Mouse (Mus musculus) forebrain, embryonic 14.5 days (tissue): ENCODE measurements at regions not wholly inside any gene's neighbourhood (a gene's known extent, or its start where the extent isn't known, plus 50 kb on each side); places are given as distances from the start of the nearest gene placed in this dataset.
A peak's percentile ranks its signal among the peaks of the same experiment; 100 is the strongest.

Experiments
- ATAC-seq: fragments of 200-750 bp; cut with Nextera tagmentation; 2 replicates; pipeline ENCODE4 v1.8.0; 2017; ENCODE audit warnings: mild to moderate bottlenecking, moderate library complexity
- DNase-seq: peaks from one replicate; pipeline ENCODE4 v3.0.0-alpha.2; 2015; ENCODE audit warnings: low spot score
- H3K27ac ChIP-seq: fragments of 300-500 bp; sonication (generic); 2 replicates; pipeline ENCODE4 v1.5.1; 2014; ENCODE audit warnings: low read depth, mild to moderate bottlenecking, control low read depth, low read length, moderate library complexity
- H3K27me3 ChIP-seq: fragments of 300-500 bp; sonication (generic); replicated peaks from 2 replicates; pipeline ENCODE4 v1.6.1; 2014; ENCODE audit warnings: low read length, control low read depth, mixed read lengths; ENCODE audit not compliant: control insufficient read depth, insufficient read depth
- H3K36me3 ChIP-seq: fragments of 300-500 bp; sonication (generic); 2 replicates; pipeline ENCODE4 v1.6.1; 2014; ENCODE audit warnings: low read length, control low read depth; ENCODE audit not compliant: control insufficient read depth, insufficient read depth
- H3K4me1 ChIP-seq: fragments of 300-500 bp; sonication (generic); 2 replicates; pipeline ENCODE4 v1.6.1; 2014; ENCODE audit warnings: antibody characterized with exemption, low read length, control low read depth; ENCODE audit not compliant: control insufficient read depth, insufficient read depth
- H3K4me2 ChIP-seq: fragments of 300-500 bp; sonication (generic); 2 replicates; pipeline ENCODE4 v1.6.1; 2014; ENCODE audit warnings: mild to moderate bottlenecking, control low read depth, low read length
- H3K4me3 ChIP-seq: fragments of 300-500 bp; sonication (generic); 2 replicates; pipeline ENCODE4 v1.5.1; 2014; ENCODE audit warnings: low read depth, low read length, control low read depth
- H3K9ac ChIP-seq: fragments of 300-500 bp; sonication (generic); 2 replicates; pipeline ENCODE4 v1.6.1; 2014; ENCODE audit warnings: mild to moderate bottlenecking, low read length, control low read depth, moderate library complexity
- H3K9me3 ChIP-seq: fragments of 300-500 bp; sonication (generic); replicated peaks from 2 replicates; pipeline ENCODE4 v1.6.1; 2016; ENCODE audit warnings: low read length, control low read depth, mixed read lengths; ENCODE audit not compliant: control insufficient read depth
- WGBS: fragments of 180-500 bp; shearing (Covaris S2); extraction: QIAGEN DNeasy Blood & Tissue Kit; methylation state at CpG from one replicate; pipeline ENCODE4 v1.1.7; 2014; 5-methylcytosine and 5-hydroxymethylcytosine counted together

- peaks cover 8% of the 10 kb centered on the region; the same call in 1 of the 2 replicates for H3K4me1 ChIP-seq
- DNase-seq (peak; percentile 58), ATAC-seq (no peak)
- no peaks in the 10 kb centered on the region for H3K9me3 ChIP-seq
- peak overlapping the region; percentile 38 for H3K9ac ChIP-seq
- H3K4me3 ChIP-seq = peak overlapping the region; percentile 16; the same call in 1 of the 2 replicates
- H3K27ac ChIP-seq = peak overlapping the region; percentile 53
- no peaks in the 10 kb centered on the region for H3K27me3 ChIP-seq
- WGBS = 13% methylated on average over 10 of the region's 10 CpGs
- no peaks in the 10 kb centered on the region for H3K36me3 ChIP-seq
- peak overlapping the region; percentile 48 for H3K4me2 ChIP-seq
These were observed 52.7 kb upstream of the Gm21915 start for GRCm38 (mm10) chr9:40617676-40618062.

DNA sequence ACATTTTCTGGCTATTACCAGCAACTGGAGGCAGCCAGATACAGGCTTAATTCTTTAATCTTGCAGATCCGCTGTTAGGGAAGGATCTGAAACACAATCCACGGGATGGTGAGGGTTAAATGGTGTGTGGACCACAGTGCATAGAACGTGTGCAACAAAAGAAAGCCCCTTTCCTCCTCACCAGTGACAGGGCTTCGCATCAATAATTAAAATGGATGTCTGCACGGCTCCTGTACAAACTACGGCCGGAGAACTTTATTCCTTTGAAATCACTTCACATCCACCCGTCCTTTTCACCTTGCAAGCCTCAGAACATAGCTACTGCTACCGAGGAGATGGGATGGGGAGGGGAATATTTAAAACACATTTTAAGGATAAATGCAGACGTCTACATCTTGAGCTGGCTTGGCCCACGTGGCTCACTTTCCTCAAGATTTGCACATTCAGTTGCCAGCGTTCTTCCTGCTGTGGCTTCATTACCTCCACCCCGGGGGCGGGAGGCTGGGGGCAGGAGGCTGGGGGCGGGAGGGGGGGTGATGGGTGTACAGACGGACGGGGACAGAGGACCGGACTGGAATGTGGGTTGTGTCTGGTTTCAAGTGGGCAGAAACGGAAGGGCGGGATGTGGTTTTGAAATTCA is 53.3 kb upstream of the Gm21915 start:
- Histone ChIP-seq H3K9ac (peak overlapping the region; percentile 38), H3K27ac (peak overlapping the region; percentile 53), H3K4me3 (peak overlapping the region; percentile 16; the same call in 1 of the 2 replicates), H3K9me3 (no peaks in the 10 kb centered on the region), H3K4me1 (peaks cover 8% of the 10 kb centered on the region; the same call in 1 of the 2 replicates), H3K36me3 (no peaks in the 10 kb centered on the region), H3K27me3 (no peaks in the 10 kb centered on the region), H3K4me2 (peak overlapping the region; percentile 48)
- WGBS = under 1% methylated on average over 20 of the region's 20 CpGs
- DNase-seq (peak; percentile 75), ATAC-seq (peak; percentile 78)

DNA sequence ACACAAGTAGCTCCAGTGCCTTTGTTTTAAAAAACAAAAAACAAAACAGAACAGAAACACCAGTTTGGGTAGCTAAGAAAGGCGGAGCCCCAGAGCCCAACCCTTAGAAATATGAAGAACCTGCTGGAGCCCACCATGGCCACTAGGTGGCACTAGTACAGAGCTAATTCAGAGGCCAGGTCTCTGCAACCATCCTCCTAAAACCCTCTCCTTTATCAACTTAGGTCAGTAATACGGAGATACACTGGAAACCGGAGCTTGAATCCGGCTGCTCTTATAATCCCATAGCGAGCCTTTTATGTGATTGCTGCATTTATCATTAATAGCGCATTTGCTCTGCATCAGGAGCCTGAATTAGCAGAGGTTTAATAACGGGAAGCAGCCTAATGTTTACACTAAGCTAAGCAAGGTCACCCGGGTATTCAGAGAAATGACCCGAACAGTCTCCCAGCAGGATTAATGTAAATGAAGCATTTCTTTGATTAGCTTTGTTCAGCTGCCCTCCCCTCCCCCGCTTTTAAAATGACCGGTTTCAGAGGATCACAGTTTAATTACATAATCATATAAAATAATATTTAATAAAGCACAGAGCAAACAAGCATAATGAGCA is 53.9 kb upstream of the Gm21915 start:
- Histone ChIP-seq H3K4me1 (peaks cover 8% of the 10 kb centered on the region; the same call in 1 of the 2 replicates), H3K9me3 (no peaks in the 10 kb centered on the region), H3K27ac (peak overlapping the region; percentile 53; the same call in 1 of the 2 replicates), H3K4me3 (peak overlapping the region; percentile 16; the same call in 1 of the 2 replicates), H3K9ac (peak overlapping the region; percentile 38; the same call in 1 of the 2 replicates), H3K36me3 (no peaks in the 10 kb centered on the region), H3K27me3 (no peaks in the 10 kb centered on the region), H3K4me2 (peak overlapping the region; percentile 48)
- WGBS = under 1% methylated on average over 11 of the region's 11 CpGs
- DNase-seq (peak; percentile 94), ATAC-seq (peak; percentile 85)

DNA sequence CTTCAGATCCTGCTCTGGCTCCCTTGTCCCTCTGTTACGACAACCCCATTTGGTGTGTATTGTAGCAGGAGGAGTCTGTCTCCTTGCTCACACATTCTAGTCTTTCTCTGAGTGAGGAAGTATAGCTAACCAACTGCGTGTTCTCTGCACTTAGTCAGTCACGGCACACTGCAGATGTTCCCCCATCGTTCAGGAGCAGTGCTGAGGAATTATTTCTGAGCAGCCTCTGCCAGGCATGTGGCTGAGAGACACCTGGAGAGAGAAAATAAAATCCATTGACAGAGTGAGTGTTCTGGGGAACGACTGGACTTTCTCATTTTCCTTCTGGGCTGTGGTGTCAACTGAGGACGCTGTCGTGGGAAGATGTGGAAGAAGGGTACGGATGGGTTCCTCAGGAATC is 54.5 kb upstream of the Gm21915 start:
- Histone ChIP-seq H3K27me3 (no peaks in the 10 kb centered on the region), H3K36me3 (no peaks in the 10 kb centered on the region), H3K27ac (no peak overlapping the region), H3K9me3 (no peaks in the 10 kb centered on the region), H3K4me2 (no peak overlapping the region), H3K9ac (no peak overlapping the region), H3K4me1 (peaks cover 8% of the 10 kb centered on the region; the same call in 1 of the 2 replicates), H3K4me3 (no peak overlapping the region)
- DNase-seq = no peak
- no peak for ATAC-seq
- WGBS = 28% methylated on average over 8 of the region's 8 CpGs

DNA sequence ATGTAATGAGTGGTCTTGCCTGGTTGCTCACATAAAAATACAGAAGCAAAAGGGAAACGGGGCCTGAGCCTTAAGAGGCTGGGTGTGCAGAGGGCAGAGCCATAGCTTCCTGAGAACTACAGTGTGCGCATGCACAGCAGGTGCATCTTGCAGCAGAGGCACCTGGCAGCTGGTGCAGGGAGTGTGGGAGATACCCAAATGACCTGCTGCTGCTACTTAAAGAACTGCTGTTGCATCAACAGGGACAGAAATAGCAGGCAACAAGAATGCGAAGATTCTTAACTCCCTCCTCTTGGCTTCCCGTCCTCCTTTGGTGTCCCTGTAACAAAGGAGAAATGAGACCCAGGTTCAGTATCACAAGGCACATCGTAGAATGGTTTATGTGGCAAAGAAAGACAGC is 56.3 kb upstream of the Gm21915 start:
- H3K27ac ChIP-seq = no peak overlapping the region
- WGBS = 69% methylated on average over 5 of the region's 5 CpGs
- ATAC-seq (no peak), DNase-seq (no peak)
- no peaks in the 10 kb centered on the region for H3K9me3 ChIP-seq
- no peak overlapping the region for H3K4me2 ChIP-seq
- H3K4me3 ChIP-seq = no peak overlapping the region
- H3K36me3 ChIP-seq = no peaks in the 10 kb centered on the region
- H3K27me3 ChIP-seq = no peaks in the 10 kb centered on the region
- no peak overlapping the region for H3K9ac ChIP-seq
- peaks cover 8% of the 10 kb centered on the region; the same call in 1 of the 2 replicates for H3K4me1 ChIP-seq

- Histone ChIP-seq H3K27ac (no peak overlapping the region), H3K4me1 (peaks cover 8% of the 10 kb centered on the region; the same call in 1 of the 2 replicates), H3K9me3 (no peaks in the 10 kb centered on the region), H3K4me2 (no peak overlapping the region), H3K4me3 (no peak overlapping the region), H3K9ac (no peak overlapping the region), H3K27me3 (no peaks in the 10 kb centered on the region), H3K36me3 (no peaks in the 10 kb centered on the region)
- DNase-seq = no peak
- 82% methylated on average over 4 of the region's 4 CpGs for WGBS
- no peak for ATAC-seq
These were observed 57.2 kb upstream of the Gm21915 start for GRCm38 (mm10) chr9:40613182-40613581.

- H3K4me1 ChIP-seq = peaks cover 7% of the 10 kb centered on the region; the same call in 1 of the 2 replicates
- H3K4me3 ChIP-seq = no peak overlapping the region
- no peaks in the 10 kb centered on the region for H3K36me3 ChIP-seq
- no peaks in the 10 kb centered on the region for H3K27me3 ChIP-seq
- ATAC-seq (no peak), DNase-seq (no peak)
- 92% methylated on average over 1 of the region's 1 CpGs for WGBS
- H3K27ac ChIP-seq = no peak overlapping the region
- H3K9me3 ChIP-seq = no peaks in the 10 kb centered on the region
- no peak overlapping the region for H3K9ac ChIP-seq
- H3K4me2 ChIP-seq = no peak overlapping the region
These were observed 57.7 kb upstream of the Gm21915 start for GRCm38 (mm10) chr9:40612755-40613154.

- Histone ChIP-seq H3K4me2 (no peak overlapping the region), H3K4me1 (0 out of 2 replicates have a peak, but pooled peaks cover 3% of the 10 kb centered on the region), H3K27ac (no peak overlapping the region), H3K27me3 (no peaks in the 10 kb centered on the region), H3K9me3 (no peaks in the 10 kb centered on the region), H3K36me3 (no peaks in the 10 kb centered on the region), H3K4me3 (no peak overlapping the region), H3K9ac (no peak overlapping the region)
- DNase-seq (no peak), ATAC-seq (no peak)
- 93% methylated on average over 4 of the region's 4 CpGs for WGBS
These were observed 58.1 kb upstream of the Gm21915 start for GRCm38 (mm10) chr9:40612312-40612711.

DNA sequence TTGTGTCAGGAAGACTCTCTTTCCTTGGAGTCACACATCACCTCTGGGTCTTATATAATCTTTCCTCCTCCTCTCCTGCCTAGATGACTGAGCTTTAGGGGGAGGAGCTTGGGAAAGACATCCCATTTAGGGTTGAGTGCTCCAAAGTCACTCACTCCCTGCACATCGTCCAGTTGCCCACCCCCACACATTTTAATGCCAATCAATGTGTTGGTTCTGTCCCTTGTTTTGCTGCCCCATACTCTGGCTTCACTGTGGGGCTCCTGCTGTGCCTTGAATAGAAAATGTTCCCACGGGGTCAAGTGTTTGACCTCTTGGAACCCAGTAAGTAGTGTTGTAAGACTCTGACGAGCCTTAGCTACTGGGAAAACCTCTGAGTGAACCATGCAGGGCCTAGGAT is 58.8 kb upstream of the Gm21915 start:
- 42% methylated on average over 3 of the region's 3 CpGs for WGBS
- Histone ChIP-seq H3K27me3 (no peaks in the 10 kb centered on the region), H3K4me3 (no peak overlapping the region), H3K27ac (no peak overlapping the region), H3K9ac (no peak overlapping the region), H3K4me1 (0 out of 2 replicates have a peak, but pooled peaks cover 3% of the 10 kb centered on the region), H3K36me3 (no peaks in the 10 kb centered on the region), H3K4me2 (no peak overlapping the region), H3K9me3 (no peaks in the 10 kb centered on the region)
- no peak for DNase-seq
- ATAC-seq = no peak
